Mouse (Mus musculus): ENCODE data around the gene Klf15. TPM values are rescaled to one million over a fixed set of nuclear protein-coding genes. Genes with fewer than 3 reads are reported as not detected.

Gene Klf15
- polyA plus RNA-seq, 1 experiment from 2014 or later = 3.1 TPM

- Histone ChIP-seq H3K27ac (ENCODE audit: low read depth, low read length) (no peak overlapping the region), H3K4me1 (ENCODE audit: control insufficient read depth, insufficient read depth, low read length) (no peaks in the 10 kb centered on the region), H3K9me3 (ENCODE audit: control insufficient read depth, low read length) (no peaks in the 10 kb centered on the region), H3K36me3 (ENCODE audit: control insufficient read depth, insufficient read depth, low read length) (no peaks in the 10 kb centered on the region), H3K27me3 (ENCODE audit: control insufficient read depth, insufficient read depth, low read length) (no peaks in the 10 kb centered on the region), H3K4me2 (ENCODE audit: low read depth) (no peak overlapping the region), H3K4me3 (ENCODE audit: low read depth, low read length) (no peak overlapping the region), H3K9ac (ENCODE audit: low read length) (no peak overlapping the region)
- 84% methylated on average over 2 of the region's 2 CpGs for WGBS
- DNase-seq (ENCODE audit: low spot score) = no peak
- no peak for ATAC-seq (ENCODE audit: insufficient read depth, low FRiP score, low TSS enrichment)
These were observed 28.6 kb downstream of the Klf15 start for GRCm38 (mm10) chr6:90490976-90491375.

GRCm38 (mm10) chr6:90491956-90492744, 29.8 kb downstream of the Klf15 start:
- Histone ChIP-seq H3K27ac (ENCODE audit: low read depth, low read length) (no peak overlapping the region), H3K27me3 (ENCODE audit: control insufficient read depth, insufficient read depth, low read length) (no peaks in the 10 kb centered on the region), H3K9me3 (ENCODE audit: control insufficient read depth, low read length) (no peaks in the 10 kb centered on the region), H3K36me3 (ENCODE audit: control insufficient read depth, insufficient read depth, low read length) (no peaks in the 10 kb centered on the region), H3K9ac (ENCODE audit: low read length) (no peak overlapping the region), H3K4me2 (ENCODE audit: low read depth) (no peak overlapping the region), H3K4me3 (ENCODE audit: low read depth, low read length) (no peak overlapping the region), H3K4me1 (ENCODE audit: control insufficient read depth, insufficient read depth, low read length) (no peaks in the 10 kb centered on the region)
- DNase-seq (ENCODE audit: low spot score) (no peak), ATAC-seq (ENCODE audit: insufficient read depth, low FRiP score, low TSS enrichment) (no peak)
- WGBS = 88% methylated on average over 10 of the region's 10 CpGs

DNA sequence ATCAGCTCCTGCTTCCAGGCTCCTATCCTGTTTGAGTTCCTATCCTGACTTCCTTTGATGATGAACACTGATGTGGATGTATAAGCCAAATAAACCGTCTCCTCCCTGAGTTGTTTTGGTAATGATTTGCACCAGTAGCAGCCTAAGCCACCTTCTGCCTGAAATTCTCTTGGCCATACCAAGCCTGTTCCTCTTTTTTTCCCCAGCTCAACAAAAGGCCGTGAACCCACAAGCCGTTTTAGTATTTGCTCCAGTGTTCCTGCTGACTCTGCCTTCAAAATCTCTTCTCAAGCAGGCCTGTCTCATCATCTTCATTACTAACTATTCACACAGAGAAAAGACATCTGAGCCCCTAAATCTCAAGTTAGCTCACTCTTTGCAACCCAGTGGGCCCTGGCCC, 31.8 kb downstream of the Klf15 start:
- no peak overlapping the region for H3K9ac ChIP-seq (ENCODE audit: low read length)
- H3K36me3 ChIP-seq (ENCODE audit: control insufficient read depth, insufficient read depth, low read length) = no peaks in the 10 kb centered on the region
- H3K27ac ChIP-seq (ENCODE audit: low read depth, low read length) = no peak overlapping the region
- no peaks in the 10 kb centered on the region for H3K4me1 ChIP-seq (ENCODE audit: control insufficient read depth, insufficient read depth, low read length)
- ATAC-seq (ENCODE audit: insufficient read depth, low FRiP score, low TSS enrichment) (no peak), DNase-seq (ENCODE audit: low spot score) (no peak)
- 86% methylated on average over 3 of the region's 3 CpGs for WGBS
- H3K4me3 ChIP-seq (ENCODE audit: low read depth, low read length) = no peak overlapping the region
- no peaks in the 10 kb centered on the region for H3K9me3 ChIP-seq (ENCODE audit: control insufficient read depth, low read length)
- no peaks in the 10 kb centered on the region for H3K27me3 ChIP-seq (ENCODE audit: control insufficient read depth, insufficient read depth, low read length)
- H3K4me2 ChIP-seq (ENCODE audit: low read depth) = no peak overlapping the region

DNA sequence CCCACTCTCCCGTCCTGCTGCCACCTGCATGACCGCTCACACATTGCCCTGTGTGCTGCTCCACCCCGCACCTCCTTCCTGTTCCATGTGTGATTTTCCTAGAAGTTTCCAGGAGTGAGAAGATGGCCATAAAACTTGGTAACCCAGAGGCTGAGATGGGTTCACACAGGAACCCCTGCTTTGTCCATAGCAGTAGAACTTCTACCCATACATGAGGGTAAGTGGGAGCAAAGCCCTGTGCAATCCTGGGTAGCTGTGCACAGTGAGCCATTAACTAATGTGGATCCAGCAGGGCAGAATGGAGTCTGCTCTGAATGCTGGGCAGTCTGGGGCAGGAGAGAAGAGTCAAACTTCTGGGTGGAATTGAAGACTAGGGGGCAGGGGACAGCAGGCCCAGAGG, 32.2 kb downstream of the Klf15 start:
- H3K27ac ChIP-seq (ENCODE audit: low read depth, low read length) = no peak overlapping the region
- H3K4me1 ChIP-seq (ENCODE audit: control insufficient read depth, insufficient read depth, low read length) = no peaks in the 10 kb centered on the region
- 86% methylated on average over 3 of the region's 3 CpGs for WGBS
- no peak for ATAC-seq (ENCODE audit: insufficient read depth, low FRiP score, low TSS enrichment)
- H3K9ac ChIP-seq (ENCODE audit: low read length) = no peak overlapping the region
- H3K4me3 ChIP-seq (ENCODE audit: low read depth, low read length) = no peak overlapping the region
- H3K36me3 ChIP-seq (ENCODE audit: control insufficient read depth, insufficient read depth, low read length) = no peaks in the 10 kb centered on the region
- DNase-seq (ENCODE audit: low spot score) = no peak
- no peaks in the 10 kb centered on the region for H3K27me3 ChIP-seq (ENCODE audit: control insufficient read depth, insufficient read depth, low read length)
- no peaks in the 10 kb centered on the region for H3K9me3 ChIP-seq (ENCODE audit: control insufficient read depth, low read length)
- no peak overlapping the region for H3K4me2 ChIP-seq (ENCODE audit: low read depth)

GRCm38 (mm10) chr6:90495282-90495912, 33.0 kb downstream of the Klf15 start:
- 57% methylated on average over 6 of the region's 7 CpGs for WGBS
- DNase-seq (ENCODE audit: low spot score) = no peak
- Histone ChIP-seq H3K4me3 (ENCODE audit: low read depth, low read length) (no peak overlapping the region), H3K27me3 (ENCODE audit: control insufficient read depth, insufficient read depth, low read length) (no peaks in the 10 kb centered on the region), H3K4me1 (ENCODE audit: control insufficient read depth, insufficient read depth, low read length) (no peaks in the 10 kb centered on the region), H3K27ac (ENCODE audit: low read depth, low read length) (no peak overlapping the region), H3K9ac (ENCODE audit: low read length) (no peak overlapping the region), H3K9me3 (ENCODE audit: control insufficient read depth, low read length) (no peaks in the 10 kb centered on the region), H3K4me2 (ENCODE audit: low read depth) (no peak overlapping the region), H3K36me3 (ENCODE audit: control insufficient read depth, insufficient read depth, low read length) (no peaks in the 10 kb centered on the region)
- no peak for ATAC-seq (ENCODE audit: insufficient read depth, low FRiP score, low TSS enrichment)

DNA sequence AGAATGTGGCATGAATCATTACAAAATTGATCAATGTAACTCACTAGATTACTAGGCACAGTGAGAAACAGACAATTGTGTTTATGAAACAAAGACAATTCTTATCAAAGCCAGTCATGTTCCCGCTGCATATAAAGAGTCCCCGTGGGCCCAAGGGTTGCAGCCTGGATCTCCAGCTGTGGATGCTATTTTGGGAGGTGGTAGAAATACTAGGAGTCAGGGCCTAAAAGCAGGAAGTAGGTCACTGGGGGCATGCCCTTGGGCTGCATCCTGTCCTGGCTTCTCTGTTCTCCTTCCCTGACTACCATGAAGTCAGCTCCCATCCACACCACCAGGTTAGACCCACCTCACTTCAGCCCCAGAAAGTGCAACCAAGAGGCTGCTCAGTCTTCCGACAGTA, 33.8 kb downstream of the Klf15 start:
- Histone ChIP-seq H3K9ac (ENCODE audit: low read length) (no peak overlapping the region), H3K4me1 (ENCODE audit: control insufficient read depth, insufficient read depth, low read length) (no peaks in the 10 kb centered on the region), H3K36me3 (ENCODE audit: control insufficient read depth, insufficient read depth, low read length) (no peaks in the 10 kb centered on the region), H3K4me2 (ENCODE audit: low read depth) (no peak overlapping the region), H3K9me3 (ENCODE audit: control insufficient read depth, low read length) (no peaks in the 10 kb centered on the region), H3K4me3 (ENCODE audit: low read depth, low read length) (no peak overlapping the region), H3K27ac (ENCODE audit: low read depth, low read length) (no peak overlapping the region), H3K27me3 (ENCODE audit: control insufficient read depth, insufficient read depth, low read length) (no peaks in the 10 kb centered on the region)
- ATAC-seq (ENCODE audit: insufficient read depth, low FRiP score, low TSS enrichment) (no peak), DNase-seq (ENCODE audit: low spot score) (no peak)
- 76% methylated on average over 3 of the region's 3 CpGs for WGBS

DNA sequence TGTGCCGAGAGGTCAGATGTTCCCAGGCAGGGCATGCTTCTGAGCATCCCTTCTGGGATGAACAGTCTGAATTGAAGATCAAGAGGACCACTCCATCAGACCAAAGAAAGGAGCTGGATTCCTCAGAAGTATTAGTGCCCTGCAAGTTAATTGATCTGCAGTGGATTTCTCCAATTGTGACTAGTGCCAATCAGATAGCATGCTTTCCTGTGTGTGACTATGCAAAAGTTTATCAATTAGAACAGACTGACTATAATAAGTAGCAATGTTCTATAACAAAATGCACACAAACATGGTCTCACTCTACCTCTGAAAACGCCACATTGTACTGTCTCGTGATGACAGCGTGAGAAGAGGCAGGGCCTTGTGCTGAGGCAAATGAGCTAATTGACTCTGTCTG, 37.1 kb downstream of the Klf15 start:
- ATAC-seq (ENCODE audit: insufficient read depth, low FRiP score, low TSS enrichment) (no peak), DNase-seq (ENCODE audit: low spot score) (no peak)
- H3K27me3 ChIP-seq (ENCODE audit: control insufficient read depth, insufficient read depth, low read length) = no peaks in the 10 kb centered on the region
- no peak overlapping the region for H3K27ac ChIP-seq (ENCODE audit: low read depth, low read length)
- 78% methylated on average over 4 of the region's 4 CpGs for WGBS
- no peak overlapping the region for H3K4me2 ChIP-seq (ENCODE audit: low read depth)
- no peaks in the 10 kb centered on the region for H3K9me3 ChIP-seq (ENCODE audit: control insufficient read depth, low read length)
- no peaks in the 10 kb centered on the region for H3K36me3 ChIP-seq (ENCODE audit: control insufficient read depth, insufficient read depth, low read length)
- H3K4me3 ChIP-seq (ENCODE audit: low read depth, low read length) = no peak overlapping the region
- no peak overlapping the region for H3K9ac ChIP-seq (ENCODE audit: low read length)
- no peaks in the 10 kb centered on the region for H3K4me1 ChIP-seq (ENCODE audit: control insufficient read depth, insufficient read depth, low read length)

DNA sequence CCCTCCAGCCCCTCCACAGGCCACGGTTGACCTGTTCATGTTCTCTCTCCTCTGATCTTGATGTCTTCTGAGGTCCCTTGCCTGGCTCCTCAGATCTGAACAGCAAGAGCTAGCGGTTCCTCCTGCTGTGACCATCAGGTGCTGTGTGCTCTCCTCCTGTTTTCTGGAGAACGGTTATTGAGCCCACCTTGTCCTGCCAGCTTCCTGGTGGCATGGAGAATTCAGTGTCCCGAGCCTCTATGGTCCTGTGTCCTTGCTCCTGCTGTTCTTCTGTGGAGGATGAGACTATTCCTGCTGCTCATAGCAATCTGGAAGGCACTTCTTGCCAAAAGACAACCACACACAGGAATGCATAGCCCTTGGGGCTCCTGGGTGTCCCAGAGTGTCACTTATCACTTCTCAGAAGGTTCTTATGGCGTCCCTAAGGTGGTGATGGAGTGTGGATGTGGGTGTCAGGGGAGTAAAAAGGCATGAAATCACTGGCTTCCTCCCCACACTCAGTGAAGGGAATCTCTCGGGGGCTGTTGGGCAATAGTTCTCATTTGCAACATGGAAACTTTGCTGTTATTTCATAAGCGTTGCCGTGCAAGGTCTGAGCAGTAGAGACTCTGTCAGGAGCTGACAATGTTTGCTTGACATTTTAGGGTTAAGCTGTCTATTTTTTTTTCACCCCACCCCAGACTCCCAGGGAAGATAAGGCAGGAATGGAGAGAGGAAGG, 39.0 kb downstream of the Klf15 start:
- Histone ChIP-seq H3K4me1 (ENCODE audit: control insufficient read depth, insufficient read depth, low read length) (no peaks in the 10 kb centered on the region), H3K4me3 (ENCODE audit: low read depth, low read length) (no peak overlapping the region), H3K9ac (ENCODE audit: low read length) (no peak overlapping the region), H3K27me3 (ENCODE audit: control insufficient read depth, insufficient read depth, low read length) (no peaks in the 10 kb centered on the region), H3K4me2 (ENCODE audit: low read depth) (no peak overlapping the region), H3K9me3 (ENCODE audit: control insufficient read depth, low read length) (no peaks in the 10 kb centered on the region), H3K27ac (ENCODE audit: low read depth, low read length) (no peak overlapping the region), H3K36me3 (ENCODE audit: control insufficient read depth, insufficient read depth, low read length) (no peaks in the 10 kb centered on the region)
- ATAC-seq (ENCODE audit: insufficient read depth, low FRiP score, low TSS enrichment) (no peak), DNase-seq (ENCODE audit: low spot score) (no peak)
- WGBS = 82% methylated on average over 8 of the region's 8 CpGs

Data from neural tube, embryonic 11.5 days (tissue).